Mouse (Mus musculus): ENCODE results near the gene Gpr19. TPM values are rescaled to one million over a fixed set of nuclear protein-coding genes. Genes with fewer than 3 reads are reported as not detected.
A peak's percentile ranks its signal among the peaks of the same experiment; 100 is the strongest.

The Gpr19 gene
- polyA plus RNA-seq, 1 experiment from 2014 or later, result 12.3 TPM

GRCm38 (mm10) chr6:134929926-134930325, 31.5 kb upstream of the Gpr19 start:
- no peaks in the 10 kb centered on the region for H3K9me3 ChIP-seq (replicated peaks)
- H3K4me1 ChIP-seq, result peaks cover 50% of the 10 kb centered on the region
- no peak for ATAC-seq (replicated peaks; ENCODE audit: low FRiP score)
- peak overlapping the region; percentile 52 for H3K4me3 ChIP-seq (replicated peaks)
- peak overlapping the region; percentile 30; the same call in 1 of the 2 replicates for H3K9ac ChIP-seq
- no peaks in the 10 kb centered on the region for H3K27me3 ChIP-seq
- 38% methylated on average over 4 of the region's 4 CpGs for WGBS
- no peaks in the 10 kb centered on the region for H3K36me3 ChIP-seq
- H3K4me2 ChIP-seq, result peak overlapping the region; percentile 83
- H3K27ac ChIP-seq, result peak overlapping the region; percentile 55

GRCm38 (mm10) chr6:134928889-134929310, 30.5 kb upstream of the Gpr19 start:
- Histone ChIP-seq H3K4me3 (replicated peaks) (peak overlapping the region; percentile 52), H3K27me3 (no peaks in the 10 kb centered on the region), H3K27ac (peak overlapping the region; percentile 99), H3K9me3 (replicated peaks) (no peaks in the 10 kb centered on the region), H3K36me3 (no peaks in the 10 kb centered on the region), H3K9ac (peak overlapping the region; percentile 53), H3K4me1 (peaks cover 48% of the 10 kb centered on the region), H3K4me2 (peak overlapping the region; percentile 83)
- under 1% methylated on average over 15 of the region's 15 CpGs for WGBS
- peak; percentile 46 for ATAC-seq (replicated peaks; ENCODE audit: low FRiP score)

DNA sequence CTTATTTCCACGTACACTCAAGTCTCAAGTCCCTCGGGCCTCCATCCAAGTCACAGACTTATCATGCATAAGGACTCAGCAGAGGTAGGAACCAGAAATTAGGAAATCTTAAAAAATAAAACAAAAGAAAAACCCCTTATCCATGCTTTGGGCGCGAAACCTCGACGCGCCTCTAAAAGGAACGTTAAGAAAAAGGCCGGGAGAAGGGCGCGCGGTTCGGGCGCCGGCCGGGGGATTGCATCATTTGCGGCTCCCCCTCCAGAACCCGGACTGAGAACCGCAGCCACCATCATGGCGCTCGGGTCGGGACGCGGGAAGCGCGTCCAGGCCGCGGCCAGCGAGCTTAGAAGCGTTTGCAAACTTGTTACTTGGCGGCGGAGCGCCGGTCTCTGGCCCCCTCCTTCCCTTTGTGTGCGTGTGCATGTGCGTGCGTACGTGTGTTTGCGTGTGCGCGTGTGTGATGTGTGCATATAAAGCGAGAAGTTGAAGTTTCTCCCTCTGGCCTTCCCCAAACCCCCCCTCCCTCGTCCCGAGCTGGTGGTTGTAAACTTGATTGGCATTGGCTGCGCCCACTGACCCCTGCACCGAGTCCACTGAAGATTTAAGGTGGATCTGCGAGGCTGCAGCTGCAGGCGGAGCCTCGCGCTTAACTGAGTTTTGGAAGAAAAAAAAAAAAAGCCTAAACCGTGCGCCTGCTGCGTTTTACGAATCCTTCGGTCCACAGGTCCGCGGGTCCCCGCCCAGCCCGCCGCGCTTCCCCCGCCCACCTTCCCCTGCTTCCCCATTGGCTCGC, 29.9 kb upstream of the Gpr19 start:
- WGBS, result under 1% methylated on average over 63 of the region's 63 CpGs
- no peaks in the 10 kb centered on the region for H3K27me3 ChIP-seq
- H3K36me3 ChIP-seq, result peaks cover 6% of the 10 kb centered on the region; the same call in 1 of the 2 replicates
- H3K9ac ChIP-seq, result peak overlapping the region; percentile 68
- peak overlapping the region; percentile 99 for H3K27ac ChIP-seq
- peak overlapping the region; percentile 52 for H3K4me3 ChIP-seq (replicated peaks)
- peak overlapping the region; percentile 83 for H3K4me2 ChIP-seq
- no peaks in the 10 kb centered on the region for H3K9me3 ChIP-seq (replicated peaks)
- ATAC-seq (replicated peaks; ENCODE audit: low FRiP score), result peak; percentile 95
- peaks cover 54% of the 10 kb centered on the region for H3K4me1 ChIP-seq

DNA sequence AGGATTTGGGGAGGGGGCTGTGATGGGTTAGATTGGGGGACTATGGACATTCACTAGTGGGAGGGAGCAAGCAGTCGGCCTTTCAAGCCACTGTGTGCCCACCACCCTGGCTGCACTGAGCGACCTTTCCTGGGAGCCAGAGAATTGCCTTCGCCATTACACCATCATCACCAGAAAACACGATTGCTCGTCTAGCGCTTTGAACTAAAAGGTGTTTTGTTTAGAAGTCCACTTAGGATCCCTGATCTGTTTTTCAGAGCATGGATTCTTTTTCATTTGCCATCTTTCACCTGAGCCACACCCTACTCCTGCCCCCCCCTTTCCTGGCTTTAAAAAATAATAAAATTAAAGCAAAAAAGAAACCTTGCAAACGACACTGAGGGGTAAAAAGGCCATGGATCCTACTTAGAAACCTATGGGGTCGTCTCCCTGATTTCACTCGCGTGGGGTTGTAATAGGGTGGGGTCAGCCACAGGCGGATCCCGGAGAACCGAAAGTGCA, 29.3 kb upstream of the Gpr19 start:
- no peaks in the 10 kb centered on the region for H3K27me3 ChIP-seq
- ATAC-seq (replicated peaks; ENCODE audit: low FRiP score), result peak; percentile 3
- peaks cover 53% of the 10 kb centered on the region for H3K4me1 ChIP-seq
- peak overlapping the region; percentile 83 for H3K4me2 ChIP-seq
- peak overlapping the region; percentile 99 for H3K27ac ChIP-seq
- H3K9ac ChIP-seq, result peak overlapping the region; percentile 68
- 2% methylated on average over 13 of the region's 13 CpGs for whole genome bisulfite sequencing
- H3K4me3 ChIP-seq (replicated peaks), result peak overlapping the region; percentile 52
- H3K9me3 ChIP-seq (replicated peaks), result no peaks in the 10 kb centered on the region
- H3K36me3 ChIP-seq, result peaks cover 6% of the 10 kb centered on the region; the same call in 1 of the 2 replicates

GRCm38 (mm10) chr6:134926803-134927594, 28.6 kb upstream of the Gpr19 start:
- peak overlapping the region; percentile 68 for H3K9ac ChIP-seq
- ATAC-seq (replicated peaks; ENCODE audit: low FRiP score), result peak; percentile 40
- peak overlapping the region; percentile 99 for H3K27ac ChIP-seq
- peak overlapping the region; percentile 83 for H3K4me2 ChIP-seq
- no peaks in the 10 kb centered on the region for H3K9me3 ChIP-seq (replicated peaks)
- H3K27me3 ChIP-seq, result no peaks in the 10 kb centered on the region
- H3K36me3 ChIP-seq, result peaks cover 6% of the 10 kb centered on the region; the same call in 1 of the 2 replicates
- peak overlapping the region; percentile 52 for H3K4me3 ChIP-seq (replicated peaks)
- under 1% methylated on average over 63 of the region's 63 CpGs for WGBS
- peaks cover 56% of the 10 kb centered on the region for H3K4me1 ChIP-seq

DNA sequence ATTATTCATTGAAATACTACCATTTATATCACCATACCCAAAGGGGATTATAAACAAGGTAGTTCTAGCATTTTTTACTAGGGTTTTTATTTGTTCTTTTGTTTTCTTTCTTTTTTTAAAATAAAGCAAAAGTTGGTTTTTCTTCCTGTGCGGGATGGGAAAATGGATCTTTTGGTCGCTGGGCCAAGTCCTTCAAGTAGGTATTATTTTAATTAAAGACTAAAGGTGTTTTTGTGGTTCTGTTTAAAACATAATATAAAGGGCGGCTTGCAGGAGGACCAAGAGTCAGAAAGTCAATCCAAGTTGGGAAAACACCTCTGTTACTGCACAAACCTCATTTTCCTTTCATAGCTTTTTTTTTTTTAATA, 27.9 kb upstream of the Gpr19 start:
- Histone ChIP-seq H3K4me2 (peak overlapping the region; percentile 83), H3K27ac (peak overlapping the region; percentile 99), H3K9me3 (replicated peaks) (no peaks in the 10 kb centered on the region), H3K4me3 (replicated peaks) (peak overlapping the region; percentile 52), H3K27me3 (no peaks in the 10 kb centered on the region), H3K9ac (peak overlapping the region; percentile 68), H3K4me1 (peaks cover 60% of the 10 kb centered on the region), H3K36me3 (peaks cover 6% of the 10 kb centered on the region; the same call in 1 of the 2 replicates)
- no peak for ATAC-seq (replicated peaks; ENCODE audit: low FRiP score)
- 37% methylated on average over 3 of the region's 3 CpGs for WGBS

DNA sequence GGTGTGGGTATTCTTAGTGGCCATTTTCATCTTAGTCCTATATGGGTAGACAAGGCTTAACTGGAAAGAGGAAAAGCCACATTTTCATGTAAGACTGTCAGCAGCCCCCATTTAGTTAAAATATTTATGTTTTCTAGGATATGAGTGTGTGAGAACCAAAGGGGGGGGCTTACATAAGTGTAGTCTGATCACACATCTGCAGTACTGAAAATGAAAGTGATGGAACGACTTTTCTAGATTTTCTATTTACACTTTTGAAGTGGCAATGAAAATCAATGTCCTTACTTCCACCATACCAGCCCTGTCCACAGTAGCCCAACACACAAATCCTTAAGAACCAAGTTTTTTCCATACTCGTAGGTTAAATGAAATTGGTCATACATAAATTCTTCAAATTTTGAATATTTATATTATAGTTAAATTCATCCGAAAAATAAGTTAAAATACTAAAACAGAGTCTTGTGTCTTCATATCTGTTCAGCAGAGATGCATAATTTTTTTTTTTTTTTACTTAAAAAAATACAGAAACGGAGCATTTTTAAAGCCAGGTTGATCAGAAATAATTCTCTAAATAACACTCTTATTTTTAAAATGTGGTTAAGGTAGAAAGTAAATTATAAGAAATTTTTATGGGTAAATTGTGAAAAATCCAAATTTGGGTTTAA, 27.4 kb upstream of the Gpr19 start:
- H3K36me3 ChIP-seq, result peaks cover 6% of the 10 kb centered on the region; the same call in 1 of the 2 replicates
- H3K9me3 ChIP-seq (replicated peaks), result no peaks in the 10 kb centered on the region
- no peak overlapping the region for H3K4me3 ChIP-seq (replicated peaks)
- peaks cover 55% of the 10 kb centered on the region for H3K4me1 ChIP-seq
- no peak for ATAC-seq (replicated peaks; ENCODE audit: low FRiP score)
- H3K4me2 ChIP-seq, result no peak overlapping the region
- no peaks in the 10 kb centered on the region for H3K27me3 ChIP-seq
- H3K9ac ChIP-seq, result no peak overlapping the region
- 80% methylated on average over 4 of the region's 4 CpGs for WGBS
- no peak overlapping the region for H3K27ac ChIP-seq

DNA sequence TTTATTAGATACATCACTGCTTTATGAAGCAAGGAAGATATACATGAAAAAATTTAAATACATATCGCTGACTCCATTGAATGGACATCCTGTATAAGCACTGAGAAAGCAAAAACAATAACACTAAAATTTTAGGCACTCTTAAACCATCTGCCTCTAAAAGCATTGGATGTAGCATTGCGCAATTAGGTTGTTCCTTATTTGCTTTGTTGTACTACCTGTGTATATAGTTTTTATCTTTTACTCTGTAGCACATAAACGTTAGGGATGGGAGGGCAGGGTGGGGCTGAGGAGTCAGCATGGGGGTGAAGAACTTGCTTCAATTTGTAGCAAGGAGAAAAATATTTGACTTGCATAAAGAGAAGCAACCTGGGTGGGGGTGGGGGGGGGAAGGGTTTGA, 25.9 kb upstream of the Gpr19 start:
- Histone ChIP-seq H3K4me2 (no peak overlapping the region), H3K4me3 (replicated peaks) (no peak overlapping the region), H3K9ac (no peak overlapping the region), H3K27me3 (no peaks in the 10 kb centered on the region), H3K4me1 (peaks cover 48% of the 10 kb centered on the region), H3K27ac (no peak overlapping the region), H3K36me3 (peaks cover 6% of the 10 kb centered on the region; the same call in 1 of the 2 replicates), H3K9me3 (replicated peaks) (no peaks in the 10 kb centered on the region)
- ATAC-seq (replicated peaks; ENCODE audit: low FRiP score), result no peak
- 80% methylated on average over 3 of the region's 3 CpGs for WGBS

GRCm38 (mm10) chr6:134923670-134924069, 25.3 kb upstream of the Gpr19 start:
- H3K27ac ChIP-seq, result no peak overlapping the region
- H3K27me3 ChIP-seq, result no peaks in the 10 kb centered on the region
- H3K9ac ChIP-seq, result no peak overlapping the region
- 0 out of 2 replicates have a peak overlapping the region, but pooled peaks have one; percentile 14 for H3K4me2 ChIP-seq
- H3K9me3 ChIP-seq (replicated peaks), result no peaks in the 10 kb centered on the region
- ATAC-seq (replicated peaks; ENCODE audit: low FRiP score), result no peak
- 78% methylated on average over 4 of the region's 4 CpGs for WGBS
- peaks cover 6% of the 10 kb centered on the region; the same call in 1 of the 2 replicates for H3K36me3 ChIP-seq
- no peak overlapping the region for H3K4me3 ChIP-seq (replicated peaks)
- peaks cover 53% of the 10 kb centered on the region for H3K4me1 ChIP-seq

- ATAC-seq (replicated peaks; ENCODE audit: low FRiP score), result no peak
- WGBS, result 55% methylated on average over 9 of the region's 9 CpGs
Observed at GRCm38 (mm10) chr6:134922511-134923195, 24.3 kb upstream of the Gpr19 start.

More at GRCm38 (mm10) chr6:134922511-134923195, 24.3 kb upstream of the Gpr19 start:
- no peaks in the 10 kb centered on the region for H3K9me3 ChIP-seq (replicated peaks)
- peaks cover 6% of the 10 kb centered on the region; the same call in 1 of the 2 replicates for H3K36me3 ChIP-seq
- H3K27me3 ChIP-seq, result no peaks in the 10 kb centered on the region
- H3K4me2 ChIP-seq, result peak overlapping the region; percentile 87
- H3K4me1 ChIP-seq, result peaks cover 55% of the 10 kb centered on the region
- H3K27ac ChIP-seq, result no peak overlapping the region
- peak overlapping the region; percentile 78 for H3K4me3 ChIP-seq (replicated peaks)
- peak overlapping the region; percentile 86 for H3K9ac ChIP-seq
